ENCODE assay signal across 19 mouse cellular contexts in genomic region chr5:67399876-67400607, GRCm38 (mm10). TPM values are rescaled to one million over a fixed set of nuclear protein-coding genes. Genes with fewer than 3 reads are reported as not detected.
A peak's percentile ranks its signal among the peaks of the same experiment; 100 is the strongest.
DNase-seq lines count a peak whose midpoint lies in the region; ATAC-seq lines count a peak whose summit lies in the region.
"Had no signal": no experiment of that assay in that cellular context is flagged by ENCODE, and none has a peak within 500 bp of the region (broad histone marks: within the 10 kb centered on the region; RNA-seq: fewer than 3 reads in every experiment).

No protein-coding gene starts in this region.

- no peak overlapping the region for H3K9ac ChIP-seq in kidney, embryonic 15.5 days
- H3K9ac ChIP-seq in forebrain, embryonic 12.5 days, result no peak overlapping the region
- H3K9ac ChIP-seq in midbrain, embryonic 13.5 days (replicated peaks), result no peak overlapping the region
- H3K9ac ChIP-seq: liver, embryonic 15.5 days; stomach, embryonic 15.5 days had no signal

- no peak for DNase-seq in kidney, postnatal 4 days
- DNase-seq in large intestine, adult 2 months (ENCODE audit: low read depth, low spot score), result peak; percentile 1
- DNase-seq in thymus, postnatal 4 days, result no peak
- DNase-seq in embryo, embryonic 9.5 days (ENCODE audit: extremely low spot score), result no peak
- DNase-seq in urinary bladder, postnatal 14 days (ENCODE audit: low spot score), result no peak
- DNase-seq: adrenal gland, postnatal 10 days; B cell, adult 2 months; cerebellum, adult 11-12 months; cerebellum, postnatal 36 days; kidney, postnatal 14 days; retina, postnatal 1 day; spleen, adult 18-20 months had no signal

- H3K4me2 ChIP-seq in kidney, embryonic 15.5 days, result peak overlapping the region; percentile 56
- H3K4me2 ChIP-seq in forebrain, embryonic 12.5 days, result peak overlapping the region; percentile 37
- peak overlapping the region; percentile 21 for H3K4me2 ChIP-seq in midbrain, embryonic 13.5 days (replicated peaks)
- H3K4me2 ChIP-seq: liver, embryonic 15.5 days; stomach, embryonic 15.5 days had no signal

- 0 out of 2 replicates have a peak overlapping the region, but pooled peaks have one; percentile 22 for H3K27ac ChIP-seq in kidney, embryonic 15.5 days
- H3K27ac ChIP-seq in forebrain, embryonic 12.5 days, result no peak overlapping the region
- 0 out of 2 replicates have a peak overlapping the region, but pooled peaks have one; percentile 20 for H3K27ac ChIP-seq in midbrain, embryonic 13.5 days
- H3K27ac ChIP-seq: liver, embryonic 15.5 days; stomach, embryonic 15.5 days had no signal

- H3K9me3 ChIP-seq in kidney, embryonic 15.5 days (replicated peaks), result no peaks in the 10 kb centered on the region
- H3K9me3 ChIP-seq in forebrain, embryonic 12.5 days, result no peaks in the 10 kb centered on the region
- no peaks in the 10 kb centered on the region for H3K9me3 ChIP-seq in midbrain, embryonic 13.5 days
- H3K9me3 ChIP-seq: liver, embryonic 15.5 days; stomach, embryonic 15.5 days had no signal

- H3K36me3 ChIP-seq in kidney, embryonic 15.5 days, result peaks cover 28% of the 10 kb centered on the region
- H3K36me3 ChIP-seq in forebrain, embryonic 12.5 days (replicated peaks), result peaks cover 4% of the 10 kb centered on the region; the same call in 1 of the 2 replicates
- H3K36me3 ChIP-seq in midbrain, embryonic 13.5 days, result peaks cover 21% of the 10 kb centered on the region
- H3K36me3 ChIP-seq: liver, embryonic 15.5 days; stomach, embryonic 15.5 days had no signal

- no peak for ATAC-seq in kidney, embryonic 15.5 days (replicated peaks; ENCODE audit: low FRiP score)
- ATAC-seq in forebrain, embryonic 12.5 days (ENCODE audit: low FRiP score), result peak; percentile 77; the same call in 1 of the 2 replicates
- ATAC-seq in midbrain, embryonic 13.5 days, result peak; percentile 41; the same call in 1 of the 2 replicates
- ATAC-seq: lung, postnatal 0 days had no signal

- H3K27me3 ChIP-seq in kidney, embryonic 15.5 days, result no peaks in the 10 kb centered on the region
- no peaks in the 10 kb centered on the region for H3K27me3 ChIP-seq in forebrain, embryonic 12.5 days
- no peaks in the 10 kb centered on the region for H3K27me3 ChIP-seq in midbrain, embryonic 13.5 days
- H3K27me3 ChIP-seq: liver, embryonic 15.5 days; stomach, embryonic 15.5 days had no signal

- WGBS in kidney, embryonic 15.5 days, result 47% methylated on average over 28 of the region's 28 CpGs
- WGBS in forebrain, embryonic 12.5 days, result 57% methylated on average over 28 of the region's 28 CpGs
- WGBS in large intestine, adult 2 months, result 41% methylated on average over 28 of the region's 28 CpGs
- 67% methylated on average over 28 of the region's 28 CpGs for WGBS in midbrain, embryonic 13.5 days

- H3K4me3 ChIP-seq in kidney, embryonic 15.5 days (replicated peaks), result peak overlapping the region; percentile 12; the same call in 1 of the 2 replicates
- H3K4me3 ChIP-seq in forebrain, embryonic 12.5 days (replicated peaks), result no peak overlapping the region
- H3K4me3 ChIP-seq in midbrain, embryonic 13.5 days (replicated peaks), result no peak overlapping the region
- H3K4me3 ChIP-seq: erythroblast, embryonic 14.5 days; liver, embryonic 15.5 days; stomach, embryonic 15.5 days had no signal

- peaks cover 32% of the 10 kb centered on the region for H3K4me1 ChIP-seq in kidney, embryonic 15.5 days
- H3K4me1 ChIP-seq in forebrain, embryonic 12.5 days, result peaks cover 7% of the 10 kb centered on the region
- H3K4me1 ChIP-seq in midbrain, embryonic 13.5 days (replicated peaks), result no peaks in the 10 kb centered on the region; the same call in 1 of the 2 replicates
- H3K4me1 ChIP-seq: stomach, embryonic 15.5 days had no signal

RNA-seq across cellular contexts. Expression of gene Bend4, which starts 28.1 kb away (rescaled TPM):
- polyA plus RNA-seq in kidney, embryonic 15.5 days (2015; fragmentation: Nextera tagmentation; extraction: Ambion mirVana), result 6.6 and 7.2 TPM in 2 replicates
- 7.8 and 8.7 TPM in 2 replicates for polyA plus RNA-seq in forebrain, embryonic 12.5 days (2016; fragmentation: Nextera tagmentation; extraction: Ambion mirVana)
- 0.21 and 0.34 TPM in 2 replicates for polyA plus RNA-seq in large intestine, adult 2 months (2012; rRNA removed)
- 10.3 and 10.6 TPM in 2 replicates for polyA plus RNA-seq in midbrain, embryonic 13.5 days (2015; fragmentation: Nextera tagmentation; extraction: Ambion mirVana)
